Mouse (Mus musculus): ENCODE measurements at regions not wholly inside any gene's neighbourhood (a gene's known extent, or its start where the extent isn't known, plus 50 kb on each side); places are given as distances from the start of the nearest gene placed in this dataset.

DNA sequence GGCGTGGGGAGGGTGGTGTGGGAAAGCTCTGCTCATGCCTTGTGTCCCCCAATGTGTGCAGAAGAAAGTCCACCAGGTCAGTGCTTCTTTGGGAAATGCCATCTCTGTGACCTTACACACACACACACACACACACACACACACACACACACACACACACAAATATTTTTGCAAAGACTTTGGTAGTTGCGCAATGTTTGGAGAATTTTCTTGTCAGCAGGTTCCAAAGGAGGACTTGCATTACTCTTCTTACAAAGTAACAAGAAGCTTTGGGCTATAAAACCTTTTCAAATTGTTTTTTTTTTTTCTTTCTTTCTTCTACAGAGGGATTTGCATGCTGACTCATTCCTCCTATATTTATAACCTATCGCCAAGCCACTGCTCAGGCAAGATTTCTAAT lies 59.1 kb upstream of the Npvf start:
- DNase-seq (ENCODE audit: low read depth, low spot score), result no peak

GRCm38 (mm10) chr6:50718631-50719030 lies 64.4 kb upstream of the Npvf start:
- DNase-seq (ENCODE audit: low read depth, low spot score), result no peak

DNA sequence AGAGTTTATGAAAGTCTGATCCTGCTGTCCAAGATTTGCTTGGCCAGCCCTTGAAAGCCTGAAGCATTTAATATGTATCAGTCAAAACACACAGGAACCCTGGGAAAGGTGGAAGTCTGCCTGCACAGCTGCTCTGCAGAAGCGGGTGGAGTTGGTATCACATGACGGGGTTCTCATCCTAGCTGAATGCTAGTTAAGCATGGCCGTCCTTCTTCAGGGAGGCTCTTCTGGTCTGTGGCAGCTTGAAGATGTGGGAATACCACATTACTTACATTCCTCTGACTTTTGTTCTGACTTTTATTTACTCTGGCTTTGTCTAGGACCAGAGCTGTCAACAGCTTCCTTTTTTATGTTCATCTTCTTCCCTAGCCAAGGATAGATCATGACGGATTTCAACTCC lies 66.1 kb upstream of the Npvf start:
- DNase-seq (ENCODE audit: low read depth, low spot score), result no peak

GRCm38 (mm10) chr6:50725640-50726039 lies 71.4 kb upstream of the Npvf start:
- no peak for DNase-seq (ENCODE audit: low read depth, low spot score)

DNA sequence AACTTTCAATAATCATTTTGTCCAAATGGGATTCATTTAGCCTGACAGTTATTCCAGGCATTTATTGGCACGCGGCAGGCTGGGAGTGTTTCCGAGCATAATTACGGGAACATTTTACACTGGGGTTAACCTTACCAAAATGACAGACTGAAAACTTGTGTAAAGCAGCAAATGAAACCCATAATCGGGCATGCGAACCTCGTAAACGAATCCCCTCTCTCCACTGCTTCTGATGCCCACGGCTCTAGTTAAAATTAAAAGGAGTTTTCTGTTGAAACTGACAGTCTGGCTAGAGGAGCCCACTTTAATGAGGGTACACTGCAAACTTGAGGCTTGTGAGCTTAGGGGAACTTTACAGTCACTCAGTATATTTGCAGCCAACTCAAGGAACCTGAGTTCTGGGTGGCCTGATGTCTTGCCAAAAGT lies 71.9 kb upstream of the Npvf start:
- no peak for DNase-seq (ENCODE audit: low read depth, low spot score)

- no peak for DNase-seq (ENCODE audit: low read depth, low spot score)
Measured at GRCm38 (mm10) chr6:50730744-50731718, 76.8 kb upstream of the Npvf start.

- DNase-seq (ENCODE audit: low read depth, low spot score), result no peak
Measured at GRCm38 (mm10) chr6:50734701-50735100, 80.5 kb upstream of the Npvf start.

- DNase-seq (ENCODE audit: low read depth, low spot score), result no peak
Measured at GRCm38 (mm10) chr6:50735825-50736224, 81.6 kb upstream of the Npvf start.

DNA sequence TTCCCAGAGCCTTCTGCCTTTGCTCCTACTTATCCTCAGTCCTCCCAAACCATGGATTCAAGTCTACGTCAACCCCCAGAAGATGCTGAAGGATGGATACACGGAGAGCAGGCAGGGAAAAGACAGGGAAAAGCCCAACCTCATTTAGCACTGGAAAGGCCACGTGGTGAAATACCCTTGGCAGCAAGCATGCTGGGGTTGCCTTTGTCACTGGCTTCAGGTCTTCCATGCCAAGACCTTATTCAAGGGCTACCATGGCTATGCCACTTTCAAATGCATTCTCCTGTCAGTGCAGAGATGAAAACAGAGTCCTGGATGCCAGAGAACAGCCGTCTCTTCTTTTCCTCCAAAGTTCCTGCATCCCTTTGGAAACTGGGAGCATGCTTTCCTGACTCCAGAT lies 87.8 kb upstream of the Npvf start:
- no peak for DNase-seq (ENCODE audit: low read depth, low spot score)

- DNase-seq (ENCODE audit: low read depth, low spot score), result no peak
Measured at GRCm38 (mm10) chr6:50744462-50745166, 90.4 kb upstream of the Npvf start.

DNA sequence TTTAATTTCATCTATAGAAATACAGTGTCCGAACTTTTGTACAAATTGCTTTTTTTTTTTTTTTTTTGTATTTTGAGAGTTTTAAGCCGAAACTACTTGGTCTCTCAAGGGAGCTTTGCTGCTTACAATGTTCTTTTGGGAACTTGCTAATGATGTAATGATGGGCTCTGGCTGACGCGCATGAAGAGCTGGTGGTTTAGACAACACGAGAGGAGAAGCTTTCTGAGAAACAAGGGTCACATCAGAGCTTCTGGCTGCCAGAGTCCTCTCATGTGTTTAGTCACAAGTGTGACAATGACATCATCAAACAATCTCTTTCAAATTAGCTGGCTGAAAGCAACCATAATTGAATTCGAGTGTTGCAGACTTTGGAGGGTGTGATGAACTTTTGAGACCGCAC lies 98.9 kb upstream of the Npvf start:
- DNase-seq (ENCODE audit: low read depth, low spot score), result no peak

- DNase-seq (ENCODE audit: low read depth, low spot score), result no peak
Measured at GRCm38 (mm10) chr6:50754786-50755185, 100.5 kb upstream of the Npvf start.

- no peak for DNase-seq (ENCODE audit: low read depth, low spot score)
Measured at GRCm38 (mm10) chr6:50760367-50760766, 106.1 kb upstream of the Npvf start.

DNA sequence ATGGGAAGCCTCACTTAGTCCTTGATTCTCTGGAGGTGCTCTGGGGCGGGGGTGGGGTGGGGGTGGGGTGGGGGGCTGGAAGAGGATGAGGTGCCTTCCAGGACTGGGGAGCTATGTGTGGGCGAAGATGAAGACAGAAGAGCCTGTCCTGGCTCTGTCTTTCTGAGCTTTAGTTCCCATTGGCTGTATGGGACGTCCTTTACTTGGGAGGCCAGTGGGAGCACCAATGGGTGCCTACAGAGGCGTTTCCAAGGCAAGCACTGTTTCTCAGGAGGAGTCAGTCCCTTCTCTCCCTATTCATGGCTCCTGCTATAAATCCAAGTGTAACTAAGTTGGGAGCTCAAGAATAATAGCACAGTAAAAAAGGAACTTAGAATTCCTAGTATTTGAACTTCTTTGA lies 108.9 kb upstream of the Npvf start:
- DNase-seq (ENCODE audit: low read depth, low spot score), result no peak

GRCm38 (mm10) chr6:50766442-50766915 lies 112.2 kb upstream of the Npvf start:
- no peak for DNase-seq (ENCODE audit: low read depth, low spot score)

DNA sequence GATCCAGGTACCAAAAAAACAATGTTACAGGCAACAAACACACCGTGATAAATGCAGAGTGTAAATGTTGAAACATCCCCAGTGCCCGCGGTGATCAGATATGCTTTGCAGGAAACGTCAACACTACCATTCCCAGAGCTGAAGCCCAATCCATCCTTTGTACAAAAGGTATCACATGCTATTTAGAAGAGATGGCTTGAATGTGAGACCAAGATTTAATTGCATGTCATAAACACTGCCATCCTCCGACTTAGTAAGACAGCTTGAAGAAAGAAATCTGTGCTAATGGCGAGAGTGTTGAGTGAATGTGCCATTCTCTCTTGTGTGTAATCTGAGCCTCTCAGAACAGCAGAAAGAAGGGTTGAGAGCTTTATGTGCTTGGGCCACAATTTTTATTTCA lies 112.9 kb upstream of the Npvf start:
- no peak for DNase-seq (ENCODE audit: low read depth, low spot score)

DNA sequence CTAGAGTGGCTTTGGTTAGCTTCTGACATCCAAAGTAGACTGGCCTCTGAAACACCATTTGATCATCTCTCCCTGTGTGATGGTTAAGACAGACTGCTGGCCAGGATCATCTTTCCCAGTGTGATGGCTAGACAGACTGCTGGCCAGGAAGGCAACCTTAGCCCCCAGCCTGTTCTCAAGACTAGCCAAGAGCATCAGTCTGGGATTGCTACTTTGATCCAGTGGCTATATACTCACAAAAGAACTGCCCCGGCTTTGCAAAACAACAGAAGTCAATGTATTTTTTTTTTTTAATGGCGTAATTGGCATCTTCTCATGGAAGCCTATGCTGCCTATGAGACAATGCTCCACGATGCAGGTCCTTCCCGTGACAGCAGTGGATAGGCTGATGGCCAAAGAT lies 113.6 kb upstream of the Npvf start:
- no peak for DNase-seq (ENCODE audit: low read depth, low spot score)

GRCm38 (mm10) chr6:50769101-50769500 lies 114.9 kb upstream of the Npvf start:
- no peak for DNase-seq (ENCODE audit: low read depth, low spot score)

DNA sequence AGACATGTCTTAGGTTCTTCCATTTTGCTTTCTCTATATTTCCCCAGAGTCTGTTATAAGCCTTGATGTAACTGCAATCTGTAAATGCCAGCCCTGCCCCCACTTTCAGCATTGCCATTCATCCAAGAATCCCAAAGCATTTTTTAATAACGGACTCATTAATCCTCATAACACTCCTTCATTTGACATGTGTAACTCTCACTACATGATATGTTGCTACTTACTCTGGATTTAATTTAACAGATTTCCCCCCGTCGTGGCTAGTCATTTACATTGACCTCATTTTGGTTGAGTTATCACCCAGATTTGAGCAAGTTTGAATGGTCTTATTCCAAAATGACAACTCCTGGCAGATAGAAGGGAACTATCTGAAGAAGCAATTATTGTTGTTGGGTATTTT lies 116.2 kb upstream of the Npvf start:
- no peak for DNase-seq (ENCODE audit: low read depth, low spot score)

GRCm38 (mm10) chr6:50775637-50776036 lies 121.4 kb upstream of the Npvf start:
- DNase-seq (ENCODE audit: low read depth, low spot score), result no peak

DNA sequence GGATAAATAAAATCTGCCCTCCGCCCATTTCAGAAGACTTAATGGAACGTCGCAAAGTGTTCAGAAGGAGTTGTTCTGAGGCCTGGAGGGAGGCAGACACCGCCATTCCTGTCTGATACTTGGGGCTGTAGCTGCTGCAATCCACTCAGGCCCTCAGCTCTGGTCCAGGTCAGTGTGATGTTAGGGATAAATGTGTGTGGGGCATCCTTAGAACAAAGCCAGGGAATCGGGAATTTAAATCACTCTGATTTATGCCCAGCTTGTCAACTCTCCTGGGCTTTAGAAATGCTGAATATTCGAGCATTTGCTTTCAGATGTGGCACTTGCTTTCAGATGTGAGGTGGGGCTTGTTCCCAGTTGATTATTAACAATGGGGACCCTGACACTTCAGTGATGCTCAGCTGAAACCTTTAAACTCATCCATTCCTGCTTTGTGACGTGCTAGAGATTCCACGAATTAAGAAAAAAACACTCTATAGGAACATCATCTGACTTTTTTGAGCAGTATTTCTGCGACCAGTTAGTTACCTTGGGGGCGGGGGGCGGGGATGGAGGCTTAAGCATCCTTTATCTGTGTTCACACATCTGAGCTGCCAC lies 122.1 kb upstream of the Npvf start:
- no peak for DNase-seq (ENCODE audit: low read depth, low spot score)

GRCm38 (mm10) chr6:50776931-50777495 lies 122.8 kb upstream of the Npvf start:
- no peak for DNase-seq (ENCODE audit: low read depth, low spot score)
